Mouse (Mus musculus) spleen, adult 18-20 months (tissue): Measurements from ENCODE around the gene Hnf1b.

Source experiments
- DNase-seq, 2 experiments: peaks; one replicate each; pipeline ENCODE4 v3.0.0; 2022; ENCODE audit warnings: mixed read lengths in 2 of 2

Hnf1b gene

DNA sequence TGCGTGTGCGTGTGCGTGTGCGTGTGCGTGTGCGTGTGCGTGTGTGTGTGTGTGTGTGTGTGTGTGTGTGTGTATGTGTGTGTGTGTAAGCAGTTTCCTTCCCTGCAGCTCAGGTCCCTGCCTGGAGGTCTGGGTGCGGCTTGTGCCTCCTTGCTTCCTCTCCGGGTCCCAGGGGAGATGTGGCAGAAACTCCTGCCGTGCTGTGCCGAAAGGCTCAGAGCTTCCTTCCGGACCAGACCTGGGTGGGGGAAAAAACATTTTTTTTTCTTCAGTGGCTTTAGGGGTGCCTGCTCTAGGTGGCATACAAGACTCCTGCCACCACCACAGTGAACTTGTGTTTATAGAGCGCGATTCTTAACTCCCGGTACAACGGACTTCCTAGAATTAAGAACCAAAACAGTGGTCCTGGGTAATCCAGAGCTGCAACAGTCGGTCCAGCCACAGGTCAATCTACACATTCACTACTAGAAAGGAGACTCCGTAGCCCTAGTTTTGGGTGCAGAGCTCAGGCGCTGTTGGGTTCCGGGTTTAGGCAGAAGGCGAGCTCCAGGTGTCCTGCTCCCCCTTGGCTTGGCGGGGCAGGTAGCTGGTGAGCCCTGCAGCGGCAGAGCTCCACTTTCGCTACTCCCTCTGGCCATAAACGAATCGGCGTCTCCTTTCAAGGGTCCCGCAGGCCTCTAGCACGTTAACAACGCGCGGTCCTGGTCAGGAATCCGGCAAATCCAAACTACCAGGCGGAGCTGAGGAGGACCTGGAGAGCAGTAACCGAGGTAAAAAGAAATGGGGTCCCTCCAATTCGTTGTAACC is at the start of gene Hnf1b:
Gene Hnf1b (plus strand): TSS at position 535 of the 807 bp plus-strand sequence.
- peak; percentile 21 for DNase-seq

DNA sequence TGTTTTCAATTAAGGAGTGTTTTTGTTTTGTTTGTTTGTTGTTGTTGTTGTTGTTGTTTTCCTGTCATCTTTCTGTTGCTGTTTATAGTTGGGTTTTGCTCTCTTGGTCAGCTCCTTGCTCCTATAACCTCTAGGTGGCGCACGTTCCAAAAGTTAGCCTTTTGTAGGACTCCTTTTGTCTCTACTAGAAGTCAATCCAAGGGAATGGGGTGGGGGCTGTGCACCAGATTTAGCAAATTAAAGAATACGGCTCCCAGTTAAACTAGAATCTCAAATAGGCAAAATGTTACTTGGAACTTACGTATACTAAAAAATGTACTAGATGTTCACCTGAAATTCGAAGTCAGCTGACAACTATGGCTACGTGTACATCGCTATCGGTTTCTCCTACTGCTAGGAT is 47.7 kb upstream of the Hnf1b start:
- DNase-seq = no peak

DNA sequence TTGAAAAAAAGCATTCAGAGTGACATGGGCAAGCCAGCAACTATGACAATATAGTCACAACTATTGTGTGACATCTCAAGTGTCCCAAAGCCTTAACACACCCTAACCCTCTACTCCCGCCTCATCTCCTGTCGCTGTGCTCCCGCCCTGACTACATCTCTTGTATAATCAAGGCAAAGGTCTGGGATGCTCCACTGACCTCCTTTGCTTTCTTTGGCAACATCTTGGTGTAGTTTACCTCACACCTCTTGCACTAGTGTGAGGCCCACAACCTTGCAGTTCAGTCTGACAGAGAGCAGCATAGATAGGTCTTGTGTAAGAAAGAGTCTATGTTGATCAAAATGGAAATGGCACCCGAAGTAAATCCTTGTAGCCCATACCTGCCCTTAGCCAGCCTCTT is 47.3 kb upstream of the Hnf1b start:
- no peak for DNase-seq

DNA sequence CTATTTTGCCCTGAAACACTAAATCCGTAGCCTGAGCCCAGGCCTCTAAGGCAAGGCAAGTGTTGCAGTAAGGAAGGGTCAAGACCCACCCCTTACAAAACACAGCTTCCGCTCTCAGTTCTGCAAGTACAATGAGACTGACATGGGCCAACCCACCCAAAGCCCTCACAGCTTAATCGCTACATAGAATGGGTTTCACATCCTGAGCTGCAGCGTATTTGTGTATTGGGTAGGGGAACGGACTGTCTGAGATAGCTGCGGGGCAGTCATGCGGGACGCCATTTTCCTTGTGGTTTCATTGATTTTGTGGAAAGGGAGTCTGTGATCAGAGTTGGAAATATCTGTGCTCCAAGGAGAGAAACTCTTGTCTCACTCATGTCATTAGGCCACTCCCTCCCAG is 39.4 kb upstream of the Hnf1b start:
- DNase-seq = no peak

DNA sequence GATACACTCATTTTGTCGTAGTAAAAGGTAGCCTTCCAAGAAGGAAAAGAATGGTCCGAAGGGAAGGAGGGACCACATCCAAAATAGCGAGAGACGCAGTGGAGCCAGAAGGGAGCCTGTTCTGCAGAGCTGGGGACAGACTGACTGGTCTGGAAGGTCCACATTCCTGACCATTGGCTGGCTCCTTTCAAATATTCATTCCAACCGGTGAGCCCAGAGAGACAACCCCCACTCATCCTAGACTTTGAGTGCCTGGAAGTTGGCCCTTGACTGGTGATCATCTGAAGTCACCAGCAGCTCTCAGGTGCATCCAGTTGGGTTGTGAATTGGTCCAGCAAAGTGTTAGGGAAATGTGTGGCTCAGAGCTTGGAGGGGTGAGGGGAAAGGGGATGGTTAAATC is 34.7 kb upstream of the Hnf1b start:
- no peak for DNase-seq

DNA sequence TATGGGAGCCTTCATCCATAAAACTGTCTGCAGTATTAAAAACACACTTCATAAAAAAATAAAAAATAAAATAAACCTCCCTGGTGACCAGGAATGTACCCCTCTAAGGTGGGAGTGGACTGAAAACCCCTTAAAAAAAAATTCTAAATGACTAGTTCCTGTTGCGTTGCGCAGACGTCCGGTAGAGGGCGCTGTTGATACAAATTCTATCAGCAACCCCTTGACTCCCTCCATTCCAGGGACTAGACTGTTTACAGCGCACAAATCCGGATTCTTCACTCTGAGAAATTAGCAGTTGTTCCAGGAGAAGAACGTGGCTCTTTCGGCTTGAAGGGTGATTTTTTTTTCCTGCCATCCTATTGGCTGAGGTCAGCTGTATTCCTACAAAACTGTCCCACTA is 34.2 kb upstream of the Hnf1b start:
- peak in 1 of 2 experiments; percentile 42 for DNase-seq

DNA sequence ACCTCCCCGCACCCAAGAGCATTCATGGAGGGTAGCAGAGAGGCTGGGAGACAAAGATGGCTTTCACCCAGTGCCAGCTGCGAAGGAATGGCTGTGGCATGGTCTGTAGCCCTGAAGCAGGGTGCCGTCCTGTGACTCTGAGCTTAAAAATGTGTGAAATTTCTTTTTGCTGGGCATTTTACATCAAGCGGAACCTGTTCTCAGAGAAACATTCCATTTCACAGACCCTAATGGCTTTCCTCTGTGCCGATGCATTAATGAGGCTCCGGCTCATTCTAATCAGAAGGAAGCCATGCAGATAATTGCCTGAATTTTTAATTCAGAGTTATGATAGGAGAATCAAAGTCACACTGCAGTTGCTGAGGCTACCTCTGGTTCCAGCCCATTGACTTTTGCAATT is 32.8 kb upstream of the Hnf1b start:
- no peak for DNase-seq

DNA sequence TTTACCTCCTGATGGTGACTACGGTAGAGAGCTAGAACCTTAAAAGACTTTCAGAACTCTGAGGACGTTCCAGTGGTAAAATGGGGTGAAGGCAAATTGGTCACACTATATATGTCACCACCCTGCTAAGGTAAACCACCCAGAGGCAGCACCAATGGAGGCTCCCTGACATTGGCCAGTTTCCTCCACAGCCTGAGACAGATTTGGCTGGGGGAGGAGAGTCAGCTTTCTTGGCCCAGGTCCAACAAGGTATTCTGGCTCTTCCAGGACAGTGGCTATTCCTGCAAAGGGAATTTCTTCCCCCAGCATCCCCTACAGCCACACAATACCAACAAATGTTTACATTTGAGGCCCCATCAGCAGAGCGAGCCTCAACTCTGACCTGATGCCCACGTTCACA is 31.9 kb upstream of the Hnf1b start:
- DNase-seq = no peak

DNA sequence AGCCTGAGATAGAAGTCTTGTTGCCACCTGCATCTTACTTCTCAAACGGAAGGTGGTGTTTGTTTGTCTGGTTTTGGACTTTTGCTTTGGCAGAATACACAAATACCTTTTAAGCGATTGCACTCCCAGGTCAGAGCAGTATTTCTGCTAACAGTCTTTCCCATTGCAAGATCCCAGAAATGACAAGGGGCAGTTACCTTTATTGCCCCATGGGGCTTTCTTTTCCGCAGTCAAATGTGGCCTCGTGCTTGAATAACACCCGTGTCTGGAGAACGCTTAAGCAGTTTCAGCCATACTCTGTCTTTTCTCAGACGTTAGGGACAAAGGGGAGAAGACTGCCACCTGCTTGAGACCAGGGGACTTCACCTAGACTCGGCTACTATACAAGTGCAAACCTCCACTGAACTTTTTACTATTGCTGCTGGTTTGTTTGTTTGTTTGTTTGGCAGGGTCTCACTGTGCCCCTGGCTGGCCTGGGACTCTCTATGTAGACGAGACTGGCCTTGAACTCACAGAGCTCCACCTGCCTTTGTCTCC is 31.2 kb upstream of the Hnf1b start:
- DNase-seq = no peak

DNA sequence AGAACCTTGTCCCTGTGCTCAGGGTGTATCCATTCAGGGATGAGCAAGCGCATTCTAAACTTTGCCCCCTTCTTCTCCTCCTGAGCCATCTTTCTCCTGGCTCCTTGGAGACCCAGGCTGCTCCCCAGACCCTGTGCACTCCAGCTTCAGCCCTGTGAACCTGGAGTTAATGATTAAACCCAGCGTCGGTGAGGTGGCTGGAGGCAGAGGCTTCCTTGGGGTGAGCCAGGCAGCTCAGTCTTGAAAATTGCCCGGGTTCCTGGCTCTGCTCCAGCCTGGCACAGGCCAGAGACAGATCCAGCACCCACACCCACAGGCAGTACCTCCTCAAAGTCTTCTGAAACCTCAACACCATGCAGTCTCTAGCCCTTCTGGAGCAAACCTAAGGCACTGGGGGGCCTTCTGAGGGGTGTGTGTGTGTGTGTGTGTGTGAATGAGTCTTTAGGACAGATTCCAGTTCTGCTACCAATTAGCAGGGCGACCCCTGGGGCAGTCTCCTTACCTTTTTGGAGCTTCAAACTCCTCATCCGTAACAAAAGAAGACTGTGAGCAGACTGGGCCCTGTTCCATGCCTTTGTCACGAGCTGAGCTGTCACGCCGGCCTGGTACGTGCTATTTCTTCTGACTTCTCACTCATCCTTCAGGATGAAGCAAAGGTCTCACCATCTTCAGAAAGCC is 29.9 kb upstream of the Hnf1b start:
- no peak for DNase-seq

DNA sequence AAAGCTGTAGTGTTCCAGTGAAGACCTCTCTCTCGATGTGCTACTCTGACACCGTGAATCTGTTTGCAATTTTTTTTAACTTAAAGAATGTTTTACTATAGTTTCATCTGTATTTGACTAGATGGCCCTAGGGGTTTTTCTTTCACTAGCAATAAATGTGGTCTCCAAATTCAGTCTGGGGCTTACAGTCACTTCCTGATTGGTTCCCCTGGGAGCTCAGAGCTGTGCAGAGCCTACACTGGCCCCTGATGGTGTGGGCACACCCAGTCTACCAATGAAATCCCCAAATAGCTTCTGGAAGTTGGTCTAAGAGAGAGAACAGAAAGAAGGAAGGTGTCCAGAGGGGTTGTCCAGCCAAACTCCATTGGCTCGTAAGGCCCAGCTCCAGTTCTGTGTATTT is 23.7 kb upstream of the Hnf1b start:
- DNase-seq = no peak

DNA sequence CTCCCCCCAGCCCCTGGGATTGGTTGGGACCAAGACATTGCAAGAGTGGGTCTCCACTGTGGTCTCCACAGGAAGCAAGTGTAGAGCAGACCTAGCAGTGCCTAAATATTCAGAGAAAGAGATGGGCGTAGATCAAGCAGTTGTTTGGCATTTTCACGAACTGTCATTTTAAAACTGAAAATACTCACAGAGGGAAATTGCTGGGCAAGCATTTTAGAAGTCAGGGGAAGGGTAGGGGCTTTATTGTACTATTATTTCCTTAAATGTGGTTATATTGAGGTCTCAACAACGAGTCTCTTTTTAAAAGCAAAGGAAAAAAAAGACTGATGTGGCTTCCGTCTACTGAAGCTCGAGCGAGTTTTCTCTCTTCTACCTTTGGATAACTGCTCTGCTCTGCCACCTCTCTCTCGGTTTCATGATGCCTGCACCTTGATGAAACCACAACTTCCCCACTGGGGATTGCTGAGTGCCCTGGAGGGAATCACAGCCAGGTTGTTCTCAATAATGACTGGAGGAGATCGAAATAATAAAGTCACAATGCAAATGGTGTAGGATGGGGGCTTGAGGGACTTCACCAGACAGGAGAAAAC is 21.2 kb upstream of the Hnf1b start:
- no peak for DNase-seq

DNA sequence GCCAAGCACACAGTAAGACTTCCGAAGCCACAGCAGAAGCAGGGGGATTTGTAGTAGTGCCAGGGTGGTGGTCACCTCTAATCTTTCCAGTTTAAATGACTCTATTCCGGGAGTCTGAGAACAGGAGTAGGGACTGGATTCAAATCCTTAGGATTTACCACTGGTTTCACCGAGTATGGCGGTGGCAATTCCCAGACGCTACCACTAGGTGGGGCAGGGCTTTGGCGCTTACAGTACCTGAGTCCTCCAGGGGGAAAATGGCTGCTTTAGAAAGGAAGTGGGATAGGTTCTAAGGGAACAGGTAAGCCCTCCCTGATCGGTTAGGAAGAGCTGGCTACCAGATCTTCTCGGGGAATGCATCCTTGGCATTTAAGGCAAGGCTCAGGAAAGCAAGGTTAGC is 17.5 kb upstream of the Hnf1b start:
- DNase-seq = peak in 1 of 2 experiments; percentile 37

DNA sequence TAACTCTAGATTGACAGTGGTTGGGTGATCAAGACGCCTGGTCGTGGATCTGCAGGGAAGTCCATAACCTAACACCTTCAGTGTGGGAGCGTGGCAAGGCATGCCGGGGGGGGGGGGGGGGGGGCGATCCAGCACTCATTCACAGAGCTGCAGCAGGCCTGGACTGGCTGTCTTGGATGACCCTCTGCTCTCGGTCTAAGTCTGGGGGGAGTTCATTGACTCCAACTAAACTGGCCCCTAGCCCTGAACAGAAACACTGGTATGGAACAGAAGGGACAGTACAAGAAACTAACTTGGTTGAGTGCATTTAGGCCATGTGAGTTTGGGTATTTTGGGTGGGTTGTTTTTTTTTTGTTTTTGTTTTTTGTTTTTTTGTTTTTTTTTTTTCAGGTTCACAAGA is 16.3 kb upstream of the Hnf1b start:
- DNase-seq = no peak

DNA sequence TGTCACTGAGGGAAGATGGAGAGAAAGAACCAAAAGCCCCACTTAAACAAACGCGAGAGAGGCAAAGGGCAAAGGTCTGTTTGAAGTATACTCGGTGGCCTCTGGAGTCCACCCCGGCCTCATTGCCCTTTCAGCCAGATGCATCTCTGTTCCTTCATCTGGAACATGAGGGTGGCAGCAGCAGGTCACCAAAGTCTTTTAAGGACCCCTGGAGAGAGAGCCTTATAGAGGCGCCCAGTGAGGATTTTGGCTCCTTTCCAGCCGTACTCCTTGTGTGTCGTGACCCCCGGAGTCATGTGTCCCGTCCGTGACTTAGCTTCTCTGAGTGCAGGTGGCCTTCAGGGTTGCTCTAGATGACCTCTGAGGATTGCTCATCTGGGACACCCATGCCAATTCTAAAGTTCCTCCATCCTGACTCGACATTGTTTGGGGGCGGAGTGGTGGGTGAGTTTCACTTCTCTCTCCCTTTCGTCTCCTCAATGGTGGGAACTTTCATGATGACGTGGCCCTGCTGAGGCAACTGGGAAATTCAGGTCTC is 15.8 kb upstream of the Hnf1b start:
- DNase-seq = no peak

DNA sequence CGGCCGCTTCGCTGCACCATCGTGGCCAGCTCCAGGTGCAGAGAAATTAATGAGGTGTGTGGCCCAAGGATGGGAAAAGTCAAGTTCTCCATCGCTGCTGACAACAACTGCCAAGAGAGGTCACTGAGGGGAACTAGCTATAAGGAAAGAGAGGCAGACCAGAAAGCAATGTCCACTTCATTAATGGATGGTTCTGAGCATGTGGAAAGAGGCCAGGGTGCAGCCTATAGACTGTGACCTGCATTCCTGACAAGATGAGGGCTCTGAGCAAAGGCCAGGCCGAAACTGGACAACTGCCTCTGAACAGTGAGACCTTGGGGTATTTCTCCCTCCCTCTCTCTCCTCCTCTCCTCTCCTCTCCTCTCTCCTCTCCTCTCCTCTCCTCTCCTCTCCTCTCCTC is 10.4 kb upstream of the Hnf1b start:
- no peak for DNase-seq

DNA sequence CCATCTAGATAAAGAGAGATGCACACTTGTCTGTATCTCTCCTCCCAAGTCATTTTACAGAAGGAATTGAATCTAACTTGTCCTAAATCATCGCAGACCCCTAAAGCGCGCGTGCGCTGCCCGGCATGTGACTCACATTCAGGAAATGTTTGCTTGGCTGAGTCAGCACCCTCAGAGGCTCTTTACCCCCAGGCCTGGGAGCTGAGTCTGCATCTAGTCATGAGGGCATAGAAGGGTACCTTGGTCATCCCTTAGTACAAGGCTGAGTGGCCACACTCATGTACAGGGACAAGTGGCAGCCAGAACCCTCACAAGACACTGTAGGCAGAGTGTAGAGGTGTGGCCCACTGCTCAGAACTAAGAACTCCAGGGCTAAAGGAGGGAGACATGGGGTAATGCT is 6.3 kb upstream of the Hnf1b start:
- no peak for DNase-seq

DNA sequence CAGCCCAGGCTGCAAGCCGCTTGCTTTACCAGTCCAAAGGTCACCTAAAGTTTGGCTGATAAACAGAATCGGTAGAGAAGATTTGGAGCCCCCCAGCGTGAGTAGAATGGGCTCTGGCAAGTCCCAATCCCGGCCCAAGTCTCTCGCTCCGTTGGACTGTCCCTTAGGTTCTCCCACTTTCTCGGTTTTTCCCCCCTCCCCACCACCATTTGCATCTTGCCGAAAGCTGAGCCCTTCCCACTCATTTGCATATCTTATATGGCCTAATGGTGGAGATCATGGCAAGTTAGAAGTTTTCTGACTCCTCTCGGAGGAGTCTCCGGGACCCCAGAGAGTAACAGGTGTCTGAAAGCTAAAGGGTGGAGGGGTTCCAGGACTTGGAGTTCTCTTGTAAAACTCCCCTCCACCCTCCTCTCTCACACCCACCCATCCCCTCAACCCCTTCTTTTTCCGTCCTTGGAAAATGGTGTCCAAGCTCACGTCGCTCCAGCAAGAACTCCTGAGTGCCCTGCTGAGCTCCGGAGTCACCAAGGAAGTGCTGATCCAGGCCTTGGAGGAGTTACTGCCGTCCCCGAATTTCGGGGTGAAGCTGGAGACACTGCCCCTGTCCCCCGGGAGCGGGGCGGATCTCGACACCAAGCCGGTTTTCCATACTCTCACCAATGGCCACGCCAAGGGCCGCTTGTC is 866 bp downstream of the Hnf1b start:
- no peak for DNase-seq

DNA sequence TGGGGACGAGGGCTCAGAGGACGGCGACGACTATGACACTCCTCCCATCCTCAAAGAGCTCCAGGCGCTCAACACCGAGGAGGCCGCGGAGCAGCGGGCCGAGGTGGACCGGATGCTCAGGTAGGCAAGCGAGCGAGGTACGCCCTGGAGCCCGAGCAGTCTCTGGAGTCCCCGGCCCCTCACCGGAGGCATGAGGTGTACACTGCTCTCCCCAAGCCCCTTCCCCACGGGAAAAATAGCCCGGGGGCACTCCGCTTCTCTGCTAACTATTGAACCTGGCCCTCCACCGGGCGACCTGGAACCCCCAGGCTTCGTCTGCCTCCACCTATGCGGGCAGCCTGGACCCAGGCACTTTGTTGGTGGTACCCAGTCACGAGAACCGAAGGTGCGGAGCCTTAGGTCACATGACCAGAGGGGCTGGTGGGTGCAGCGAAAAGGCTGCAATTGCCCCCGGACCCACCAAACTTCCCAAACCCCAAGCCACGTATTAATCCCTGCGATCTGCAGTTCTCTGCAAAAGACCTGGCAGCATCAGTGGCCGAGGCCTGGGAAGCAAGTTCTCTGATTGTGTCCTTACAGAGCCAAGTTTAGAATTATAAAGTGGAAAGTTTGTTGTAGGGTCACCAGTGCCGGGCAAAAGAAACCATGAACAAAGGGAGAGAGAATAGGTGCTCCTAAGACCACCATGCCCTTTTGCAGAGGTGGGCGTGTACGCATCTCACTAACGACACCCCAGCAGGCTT is 1.6 kb downstream of the Hnf1b start:
- DNase-seq = peak in 1 of 2 experiments; percentile 25

DNA sequence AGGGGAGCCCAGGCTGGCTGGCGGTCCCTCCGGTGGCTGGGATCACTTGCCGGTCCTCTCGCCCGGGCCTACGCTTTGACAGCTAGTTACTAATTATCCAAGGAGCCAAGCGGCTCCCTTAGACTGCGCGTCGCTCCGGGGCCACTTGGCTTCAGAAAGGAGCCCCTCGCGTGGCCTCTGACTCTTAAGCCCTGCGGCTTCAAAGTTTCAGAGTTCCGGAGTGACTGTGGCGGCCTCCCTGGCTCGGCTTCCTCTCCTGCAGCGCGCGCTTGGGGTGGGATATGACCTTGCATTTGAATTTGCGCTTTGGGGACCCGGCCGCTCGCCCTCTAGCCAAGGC is 2.1 kb downstream of the Hnf1b start:
- peak in 1 of 2 experiments; percentile 17 for DNase-seq

DNA sequence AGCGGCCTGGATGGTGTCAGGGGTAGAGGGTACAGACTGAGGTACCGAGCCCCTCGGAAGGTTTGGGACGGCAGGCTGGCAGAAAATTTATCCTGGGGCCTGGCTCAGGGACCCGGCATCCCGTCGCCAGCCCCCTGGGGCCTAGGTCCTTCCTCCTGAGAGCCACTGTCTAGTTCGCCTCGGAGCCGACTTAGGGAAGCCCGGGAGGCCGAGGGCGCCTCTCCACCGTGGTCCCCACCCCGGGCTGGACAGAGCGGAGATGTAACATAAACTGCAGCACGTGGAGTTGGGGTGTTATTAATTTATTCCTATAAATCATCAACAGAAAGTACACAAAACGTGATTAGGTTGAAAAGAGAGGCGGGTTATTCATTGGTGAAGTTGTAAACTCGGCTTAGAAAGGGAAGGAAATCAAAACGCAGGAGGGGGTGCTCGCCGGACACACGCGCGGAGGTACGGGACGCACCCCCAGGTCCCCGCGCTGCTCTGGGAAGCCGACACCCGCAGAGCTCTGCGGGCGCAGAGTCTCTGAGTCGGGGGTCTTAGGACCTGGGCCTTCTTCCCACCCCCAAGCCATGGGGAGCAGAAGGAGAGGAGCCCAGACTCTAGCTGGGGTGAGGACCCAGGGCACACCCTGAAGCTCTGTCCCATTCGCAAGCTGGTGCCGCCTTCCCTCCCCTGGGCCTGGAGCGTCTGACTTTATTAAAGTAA is 2.8 kb downstream of the Hnf1b start:
- peak in 1 of 2 experiments; percentile 14 for DNase-seq
